Mouse (Mus musculus) lung, postnatal 14 days (tissue): ENCODE measurements around the gene Popdc2.

Experiments
- DNase-seq: peaks from one replicate; pipeline ENCODE4 v3.0.0; 2021

Popdc2 gene

DNA sequence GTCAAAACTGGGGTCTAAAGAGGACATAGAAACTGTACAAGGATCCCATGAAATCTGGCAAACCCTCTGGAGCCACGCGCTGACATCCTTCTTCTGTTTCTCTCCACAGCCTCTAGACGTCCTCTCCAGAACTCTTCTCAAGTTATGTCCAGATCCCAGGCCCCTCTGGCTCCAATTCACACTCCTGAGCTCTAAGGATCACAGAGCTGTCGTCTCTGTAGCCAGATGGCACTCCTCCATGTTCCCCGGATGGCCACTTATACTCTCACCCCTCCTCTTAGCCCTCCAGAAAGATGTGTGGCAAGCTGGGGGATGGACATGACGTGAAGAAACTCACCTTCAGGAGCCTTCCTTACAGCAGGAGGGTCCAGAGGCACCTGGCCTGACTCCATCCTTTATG lies 15.5 kb downstream of the Popdc2 start:
- DNase-seq = no peak

GRCm38 (mm10) chr16:38378591-38378990 lies 16.6 kb downstream of the Popdc2 start:
- no peak for DNase-seq

GRCm38 (mm10) chr16:38379088-38379487 lies 17.1 kb downstream of the Popdc2 start:
- DNase-seq = no peak

DNA sequence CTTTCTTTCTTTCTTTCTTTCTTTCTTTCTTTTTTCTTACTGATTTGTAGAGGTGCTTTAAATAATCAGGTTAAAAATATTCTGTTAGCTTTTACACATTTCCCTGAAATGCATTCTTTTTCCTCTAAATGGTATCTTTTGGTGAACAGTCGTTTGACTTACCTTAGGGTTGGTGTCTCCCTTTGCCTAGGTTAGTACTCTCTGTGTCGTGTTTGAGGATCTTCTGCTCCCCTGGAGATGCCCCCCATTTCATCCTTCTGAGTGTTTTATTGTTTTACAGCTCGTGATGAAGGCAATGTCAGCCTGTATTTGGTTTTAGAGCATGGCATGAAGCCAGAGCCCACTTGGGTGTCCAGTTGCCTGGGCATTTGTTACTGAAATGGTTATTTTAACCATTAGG lies 17.5 kb downstream of the Popdc2 start:
- no peak for DNase-seq

GRCm38 (mm10) chr16:38379926-38380325 lies 17.9 kb downstream of the Popdc2 start:
- no peak for DNase-seq

DNA sequence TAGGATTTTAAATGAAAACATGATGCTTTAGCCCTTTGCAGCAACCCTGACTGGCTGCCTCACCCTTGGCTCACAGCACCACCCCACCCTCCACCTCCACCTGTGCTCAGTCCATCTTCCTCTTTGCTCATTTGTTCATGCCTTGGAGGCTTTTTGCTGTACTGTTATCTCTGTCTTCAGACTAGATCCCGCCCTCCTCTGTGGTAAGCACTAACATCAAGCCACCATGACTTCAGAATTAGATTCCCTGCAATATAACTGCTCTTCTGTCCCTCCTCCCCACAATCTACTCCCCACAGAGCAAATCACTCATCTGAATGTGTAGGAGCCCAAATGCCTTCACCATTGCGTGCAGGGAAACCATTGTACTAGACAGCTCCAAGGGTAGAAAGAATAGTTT lies 21.7 kb downstream of the Popdc2 start:
- DNase-seq = no peak

- DNase-seq = no peak
Measured at GRCm38 (mm10) chr16:38385184-38385634, 23.2 kb downstream of the Popdc2 start.

DNA sequence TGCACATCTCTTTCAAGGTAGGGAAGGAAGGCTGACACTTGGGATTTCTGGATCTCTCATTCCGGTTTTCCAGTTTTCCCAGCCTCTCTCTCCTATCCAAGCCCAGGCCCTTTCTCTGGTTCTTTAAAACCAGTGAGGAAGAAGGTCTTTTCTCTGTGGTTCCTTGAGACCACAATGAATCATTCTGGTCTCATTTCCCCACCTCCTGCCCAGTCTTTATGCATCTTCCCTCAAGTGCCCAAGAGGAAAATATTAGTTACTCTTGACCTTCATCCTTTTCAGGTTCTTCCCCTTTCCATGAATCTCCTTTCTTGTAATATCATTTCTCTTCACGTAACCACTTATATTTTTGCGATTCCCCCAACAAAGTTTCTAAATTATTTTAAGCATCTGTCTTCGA lies 23.7 kb downstream of the Popdc2 start:
- DNase-seq = no peak

DNA sequence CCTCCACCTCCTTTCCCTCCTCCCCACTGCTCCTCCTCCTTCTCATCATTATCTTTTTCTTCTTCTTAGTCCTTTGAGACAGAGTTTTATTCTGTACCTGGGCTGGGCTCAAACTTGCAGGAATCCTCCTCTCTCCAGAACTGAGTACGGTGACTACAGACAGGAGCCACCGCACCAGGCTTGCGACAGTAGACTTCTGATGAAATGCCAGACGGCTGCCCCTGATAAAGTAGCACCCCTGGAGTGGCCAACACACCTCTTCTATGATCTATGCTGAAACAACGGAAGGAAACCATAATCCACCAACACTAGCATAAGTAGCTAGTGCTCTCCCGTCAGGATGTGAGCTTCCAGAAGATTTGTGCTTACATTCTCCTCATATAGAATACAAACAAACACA lies 25.4 kb downstream of the Popdc2 start:
- DNase-seq = no peak

DNA sequence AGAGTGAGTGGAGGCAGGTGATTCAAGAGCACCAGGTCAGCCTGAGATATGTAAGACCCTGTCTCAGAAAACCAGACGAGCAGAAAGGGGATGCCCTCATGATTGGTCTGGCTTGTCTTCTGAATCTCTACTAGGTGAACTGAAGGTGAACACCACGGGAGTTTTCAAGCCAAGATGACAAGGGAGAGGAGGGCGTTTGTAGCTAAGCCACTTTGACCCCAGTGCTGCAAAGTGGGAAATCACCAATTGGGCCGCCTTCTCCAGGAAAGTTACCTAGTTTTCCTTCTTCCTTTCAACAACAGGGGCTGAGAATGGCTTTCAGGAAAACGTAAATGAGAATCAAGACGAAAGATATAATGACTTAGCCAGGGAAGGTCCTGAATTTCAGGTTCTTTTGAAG lies 26.7 kb downstream of the Popdc2 start:
- no peak for DNase-seq

DNA sequence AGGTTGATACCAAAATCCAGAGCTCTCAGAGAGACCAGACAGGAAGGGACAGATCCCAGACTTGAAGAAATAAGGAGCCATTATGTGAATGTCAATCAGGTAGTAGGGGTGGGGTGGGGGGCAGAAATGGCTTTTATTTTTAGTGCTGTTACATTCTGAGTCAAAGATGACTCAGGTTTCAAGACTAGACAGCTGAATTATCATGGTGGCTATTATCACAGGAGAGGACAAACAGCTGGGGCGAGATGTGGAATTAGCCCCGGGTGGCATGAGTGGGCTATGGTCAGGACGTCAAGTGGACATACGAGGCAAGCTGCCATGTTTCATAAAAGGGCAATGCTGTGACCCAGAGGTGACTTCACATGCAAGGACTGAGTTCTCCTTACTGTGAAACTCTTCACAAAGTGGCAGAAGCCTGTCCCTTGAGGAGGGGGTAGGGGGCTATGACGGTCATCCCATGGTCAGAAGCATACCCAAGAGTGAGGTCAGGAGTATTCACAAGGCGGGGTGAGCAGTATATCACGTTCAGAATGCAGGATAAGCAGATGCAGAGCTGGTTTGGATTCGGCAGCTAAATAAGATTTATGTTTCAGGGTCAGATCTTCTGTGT lies 27.4 kb downstream of the Popdc2 start:
- no peak for DNase-seq

DNA sequence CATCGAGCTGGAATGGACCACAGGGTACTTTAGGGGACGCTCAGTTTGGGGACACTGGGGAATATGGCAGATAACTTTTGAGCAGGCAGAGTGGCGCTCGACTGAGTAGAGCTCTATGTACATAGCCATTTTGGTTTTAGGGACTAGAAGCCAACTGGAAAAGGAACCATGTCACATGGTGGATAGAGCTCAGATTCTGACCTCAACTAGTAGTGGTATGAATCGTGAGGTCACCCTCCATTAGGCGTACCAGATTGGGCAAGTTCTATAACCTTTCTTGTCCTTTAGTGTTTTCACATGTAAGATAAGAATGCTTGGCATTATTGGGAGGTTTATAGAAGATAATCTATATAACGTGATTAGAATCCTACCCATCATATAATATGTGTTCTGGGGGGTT lies 28.3 kb downstream of the Popdc2 start:
- DNase-seq = no peak

GRCm38 (mm10) chr16:38392126-38392894 lies 30.3 kb downstream of the Popdc2 start:
- DNase-seq = peak; percentile 34

DNA sequence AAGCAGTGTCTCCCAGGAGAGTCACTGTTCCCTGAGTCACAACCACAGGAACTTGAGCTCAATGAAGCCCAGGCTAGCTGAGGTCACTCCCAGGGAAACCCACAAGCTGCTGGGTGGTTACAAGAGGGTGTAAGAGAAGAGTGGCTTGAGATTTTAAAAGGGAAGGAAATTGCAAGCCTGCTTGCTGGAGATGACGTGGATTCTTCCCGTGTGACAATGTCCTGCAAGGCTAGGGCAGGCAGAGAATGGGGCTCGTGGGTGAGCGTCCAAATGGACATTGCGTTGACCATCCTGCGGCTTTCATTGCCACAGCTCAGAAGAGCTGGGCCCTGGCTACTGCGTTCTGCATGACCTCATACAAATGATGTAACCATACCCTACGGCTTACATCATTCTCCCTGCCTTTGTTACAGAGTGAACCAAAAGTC lies 32.2 kb downstream of the Popdc2 start:
- no peak for DNase-seq

DNA sequence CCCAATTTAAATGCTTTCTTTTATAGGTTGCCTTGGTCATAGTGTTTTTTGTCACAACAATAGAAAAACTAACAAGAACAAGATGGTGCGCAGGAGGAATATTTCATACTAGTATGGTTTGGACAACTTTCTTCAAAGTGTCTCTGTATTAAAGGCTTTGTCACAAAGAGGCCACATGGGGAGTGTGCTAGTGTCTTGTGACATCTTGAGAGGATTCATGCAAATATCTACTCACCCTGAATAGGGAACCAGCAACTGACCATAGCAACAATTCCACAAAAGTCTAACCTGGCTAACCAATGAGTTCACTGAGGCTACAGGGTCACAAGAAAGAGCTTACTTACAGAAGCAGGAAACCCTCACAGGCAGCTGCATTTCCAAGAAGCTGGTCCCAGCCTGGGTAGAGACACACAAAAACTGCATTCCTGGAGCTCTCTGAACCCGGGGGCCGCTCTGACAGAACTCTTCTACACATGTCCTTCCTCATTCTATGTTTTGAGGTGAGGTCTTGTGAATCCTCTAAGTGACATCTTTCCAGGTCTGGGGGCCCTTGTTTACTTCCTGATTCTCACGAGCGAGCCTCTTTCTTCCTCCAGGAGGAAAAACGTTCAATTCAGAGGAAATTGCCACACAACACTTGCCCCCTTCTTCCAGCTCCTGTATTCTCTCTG lies 33.2 kb downstream of the Popdc2 start:
- DNase-seq = no peak

- DNase-seq = peak; percentile 76
Measured at GRCm38 (mm10) chr16:38396155-38396554, 34.1 kb downstream of the Popdc2 start.

DNA sequence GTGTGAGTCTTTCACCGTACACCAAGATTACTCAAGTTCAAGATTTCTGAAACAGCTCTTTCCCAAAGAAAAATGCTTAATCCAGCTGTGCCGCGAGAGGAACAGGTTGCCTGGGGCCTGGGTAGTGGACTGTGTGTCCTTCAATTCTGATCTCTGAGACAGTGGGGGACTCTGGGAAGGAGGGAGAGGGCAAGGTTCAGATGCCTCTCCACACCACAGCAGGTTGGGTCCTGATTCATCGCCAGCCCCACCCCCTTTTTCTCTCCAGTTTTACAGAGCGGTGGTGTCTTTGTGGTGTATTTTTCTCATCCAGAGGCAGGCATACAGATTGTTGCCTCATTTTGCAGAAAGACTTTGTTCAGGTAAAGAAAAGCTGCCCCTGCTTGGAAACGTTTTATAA lies 36.3 kb downstream of the Popdc2 start:
- no peak for DNase-seq

DNA sequence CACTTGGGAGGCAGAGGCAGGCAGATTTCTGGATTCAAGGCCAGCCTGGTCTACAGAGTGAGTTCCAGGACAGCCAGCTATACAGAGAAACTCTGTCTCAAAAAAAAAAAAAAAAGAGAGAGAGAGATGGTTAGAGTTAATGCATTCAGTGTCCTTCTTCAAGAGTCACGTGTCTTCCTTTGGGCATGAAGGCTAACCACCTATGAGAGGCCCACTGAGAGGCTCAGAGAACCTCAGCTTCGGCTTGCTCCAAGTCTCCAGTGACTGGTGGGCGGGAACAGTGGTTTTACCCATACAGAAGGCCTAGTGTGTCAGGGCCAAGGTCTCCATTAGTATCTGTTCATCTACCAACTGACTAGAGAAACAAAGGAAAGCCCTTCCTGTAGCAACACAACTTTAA lies 37.1 kb downstream of the Popdc2 start:
- peak; percentile 18 for DNase-seq

DNA sequence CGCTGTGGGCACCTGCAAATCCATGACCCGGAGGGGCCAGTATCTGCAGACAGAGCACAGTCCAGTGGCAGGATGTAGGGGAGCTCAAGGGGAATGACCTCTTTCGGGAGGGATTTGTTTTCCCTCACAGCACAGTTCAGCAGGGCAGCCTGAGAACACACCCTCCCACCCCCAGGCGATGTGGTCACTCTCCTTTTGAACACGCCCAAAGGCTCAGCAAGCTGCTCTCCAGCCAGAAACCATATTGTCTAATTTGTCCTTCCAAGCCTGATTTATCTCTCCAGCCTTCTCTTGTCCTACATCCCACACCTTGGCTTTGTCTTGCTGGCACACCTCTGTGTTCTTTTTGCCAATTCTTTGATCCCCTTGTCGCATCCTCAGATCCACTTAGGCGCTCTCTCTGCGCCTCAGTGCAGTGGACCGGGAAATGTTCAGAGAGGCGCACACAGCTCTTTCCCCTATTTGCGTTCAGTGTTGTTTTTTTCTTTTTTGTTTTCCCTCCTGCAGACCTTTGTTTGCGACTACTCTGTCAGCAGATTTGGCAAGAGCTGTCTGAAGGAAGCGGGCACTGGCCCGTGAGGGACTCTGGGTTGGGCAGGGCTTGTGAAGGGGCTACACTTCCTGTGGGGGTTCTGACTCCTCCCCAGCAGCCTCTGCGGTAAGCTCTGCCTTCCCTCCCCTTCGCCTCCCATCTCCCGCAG lies 37.7 kb downstream of the Popdc2 start:
- DNase-seq = peak; percentile 58

- DNase-seq = no peak
Measured at GRCm38 (mm10) chr16:38400311-38400960, 38.4 kb downstream of the Popdc2 start.

DNA sequence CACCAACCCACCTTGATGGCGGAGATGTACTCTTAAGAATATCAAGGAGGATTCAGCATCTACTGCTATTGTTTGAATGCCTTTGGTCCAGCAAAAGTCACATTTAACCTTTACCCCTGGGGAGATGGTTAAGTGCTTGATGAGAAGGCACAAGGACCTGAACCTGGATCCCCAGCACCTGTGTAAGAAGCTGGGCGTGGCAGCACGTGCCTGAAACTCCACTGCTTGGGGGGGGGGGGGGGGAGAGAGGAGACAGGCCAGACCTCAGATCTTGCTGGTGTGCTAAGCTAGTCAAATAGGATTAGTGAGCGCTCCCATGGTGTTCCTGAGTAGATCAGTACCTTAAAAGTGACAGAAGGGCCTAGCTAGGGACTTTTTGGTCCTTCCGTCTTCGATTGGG lies 39.5 kb downstream of the Popdc2 start:
- DNase-seq = no peak

DNA sequence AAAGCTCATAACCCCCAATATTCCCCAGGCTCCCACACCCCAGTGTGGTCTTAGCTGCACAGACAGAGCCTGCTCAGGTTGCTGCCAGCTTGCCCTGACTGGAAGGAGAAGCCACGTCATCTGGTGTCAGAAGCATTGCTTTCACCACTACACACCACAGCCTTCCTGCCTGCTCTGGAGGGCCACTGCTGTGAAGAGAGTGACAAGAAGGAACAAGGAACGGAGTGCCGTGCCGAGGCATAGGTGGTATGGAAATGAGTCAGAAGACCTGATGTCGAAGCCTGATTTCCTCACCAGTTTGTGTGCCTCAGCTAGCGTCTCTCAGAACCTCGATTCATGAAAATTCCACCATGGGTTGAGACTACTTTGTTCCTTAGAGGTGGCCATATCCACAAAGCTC lies 41.6 kb downstream of the Popdc2 start:
- no peak for DNase-seq

GRCm38 (mm10) chr16:38406293-38406692 lies 44.3 kb downstream of the Popdc2 start:
- DNase-seq = no peak
